Mouse (Mus musculus) olfactory bulb, adult 2 months (tissue): Measurements from ENCODE around the gene Dmrt3.

Experiments used
- CTCF ChIP-seq: fragments of 200-500 bp; IDR thresholded peaks from 2 replicates; pipeline ENCODE4 v1.5.1; 2012; ENCODE audit warnings: low read depth, mild to moderate bottlenecking, low read length, moderate library complexity; ENCODE audit not compliant: insufficient read depth
- POLR2A ChIP-seq: fragments of 200-500 bp; IDR thresholded peaks from 2 replicates; pipeline ENCODE4 v1.6.1; 2012; ENCODE audit warnings: mild to moderate bottlenecking, low read depth, low read length, moderate library complexity; ENCODE audit not compliant: insufficient read depth

- TF ChIP-seq CTCF (no peak), POLR2A (no peak)
These were observed 460 bp downstream of the Dmrt3 start for GRCm38 (mm10) chr19:25610411-25611111.
